Mouse (Mus musculus) limb, embryonic 12.5 days (tissue): Measurements from ENCODE around the gene 6430550D23Rik. TPM values are rescaled to one million over a fixed set of nuclear protein-coding genes. Genes with fewer than 3 reads are reported as not detected.

ENCODE experiments used
- ATAC-seq: fragments of 200-750 bp; cut with Nextera tagmentation; 2 replicates; pipeline ENCODE4 v1.8.0; 2017; ENCODE audit warnings: low read depth, moderate TSS enrichment; ENCODE audit not compliant: insufficient number of reproducible peaks, insufficient read depth, low FRiP score, low TSS enrichment
- H3K27ac ChIP-seq: fragments of 300-500 bp; sonication (generic); 2 replicates; pipeline ENCODE4 v1.5.1; 2016; ENCODE audit warnings: mild to moderate bottlenecking, moderate library complexity
- H3K27me3 ChIP-seq: fragments of 300-500 bp; sonication (generic); 2 replicates; pipeline ENCODE4 v1.6.1; 2016; ENCODE audit warnings: mild to moderate bottlenecking, moderate library complexity
- H3K36me3 ChIP-seq: fragments of 300-500 bp; sonication (generic); 2 replicates; pipeline ENCODE4 v1.6.1; 2016; ENCODE audit warnings: mild to moderate bottlenecking, moderate library complexity
- H3K4me1 ChIP-seq: fragments of 300-500 bp; sonication (generic); replicated peaks from 2 replicates; pipeline ENCODE4 v1.6.1; 2016
- H3K4me2 ChIP-seq: fragments of 300-500 bp; sonication (generic); 2 replicates; pipeline ENCODE4 v1.6.1; 2016; ENCODE audit warnings: mild to moderate bottlenecking, moderate library complexity
- H3K4me3 ChIP-seq: fragments of 300-500 bp; sonication (generic); replicated peaks from 2 replicates; pipeline ENCODE4 v1.5.1; 2016; ENCODE audit warnings: mild to moderate bottlenecking
- H3K9ac ChIP-seq: fragments of 300-500 bp; sonication (generic); replicated peaks from 2 replicates; pipeline ENCODE4 v1.6.1; 2016; ENCODE audit warnings: mild to moderate bottlenecking, moderate library complexity
- H3K9me3 ChIP-seq: fragments of 300-500 bp; sonication (generic); 2 replicates; pipeline ENCODE4 v1.6.1; 2016; ENCODE audit warnings: mild to moderate bottlenecking, moderate library complexity
- WGBS: fragments of 180-500 bp; shearing (Covaris S2); methylation state at CpG from one replicate; pipeline ENCODE4 v1.1.7; 2016; 5-methylcytosine and 5-hydroxymethylcytosine counted together
- polyA plus RNA-seq: library from polyadenylated mRNA; unstranded; fragments of >200 nt; fragmentation: Nextera tagmentation; extraction: Ambion mirVana; gene quantifications from 2 replicates; pipeline ENCODE4 v1.2.1, GENCODE M21; 2016

The 6430550D23Rik gene
- polyA plus RNA-seq, 1 experiment from 2014 or later = 1.5 TPM

DNA sequence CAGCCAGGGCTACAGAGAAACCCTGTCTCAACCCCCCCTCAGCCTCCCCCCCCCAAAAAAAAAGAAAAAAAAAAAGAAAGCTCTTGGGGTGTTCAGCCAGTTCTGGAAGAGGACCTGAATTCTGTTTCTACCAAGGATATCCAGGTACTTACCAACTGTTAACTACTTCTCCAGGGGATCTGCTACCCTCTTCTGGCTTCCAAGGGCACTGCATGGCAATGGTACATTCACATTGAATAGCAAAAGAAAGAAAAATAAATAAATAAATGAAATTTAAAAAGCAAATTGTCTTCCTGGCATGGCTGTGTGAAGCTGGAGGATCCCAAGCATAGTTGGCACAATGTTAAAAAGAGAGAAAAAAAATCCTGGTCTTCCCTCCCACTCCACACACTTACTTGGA, 55.8 kb downstream of the 6430550D23Rik start:
- no peak for ATAC-seq
- no peak overlapping the region for H3K9ac ChIP-seq
- no peak overlapping the region for H3K27ac ChIP-seq
- no peaks in the 10 kb centered on the region for H3K36me3 ChIP-seq
- H3K27me3 ChIP-seq = 0 out of 2 replicates have a peak, but pooled peaks cover 4% of the 10 kb centered on the region
- H3K4me1 ChIP-seq = peaks cover 23% of the 10 kb centered on the region
- H3K9me3 ChIP-seq = no peaks in the 10 kb centered on the region
- no peak overlapping the region for H3K4me2 ChIP-seq
- H3K4me3 ChIP-seq = no peak overlapping the region

DNA sequence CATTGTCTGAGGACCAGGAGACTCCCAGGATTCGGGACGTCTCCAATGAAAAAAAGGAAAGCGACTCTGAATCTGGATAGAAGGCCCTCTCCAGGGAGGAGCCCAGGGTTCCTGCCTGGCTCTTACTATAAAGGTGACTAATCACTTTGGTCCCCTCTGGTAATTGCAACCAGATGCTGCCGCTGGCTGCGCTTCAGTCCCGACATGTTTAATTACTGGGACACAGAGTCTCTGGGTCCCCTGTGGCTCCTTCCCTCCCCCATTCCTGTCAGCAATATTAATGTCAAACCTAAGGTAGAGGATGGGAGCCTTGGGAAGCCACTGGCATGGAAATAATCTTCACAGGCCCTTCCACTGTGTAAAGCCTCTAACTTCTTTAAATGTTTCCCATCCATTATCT, 58.4 kb downstream of the 6430550D23Rik start:
- peak overlapping the region; percentile 30; the same call in 1 of the 2 replicates for H3K4me2 ChIP-seq
- ATAC-seq = no peak

DNA sequence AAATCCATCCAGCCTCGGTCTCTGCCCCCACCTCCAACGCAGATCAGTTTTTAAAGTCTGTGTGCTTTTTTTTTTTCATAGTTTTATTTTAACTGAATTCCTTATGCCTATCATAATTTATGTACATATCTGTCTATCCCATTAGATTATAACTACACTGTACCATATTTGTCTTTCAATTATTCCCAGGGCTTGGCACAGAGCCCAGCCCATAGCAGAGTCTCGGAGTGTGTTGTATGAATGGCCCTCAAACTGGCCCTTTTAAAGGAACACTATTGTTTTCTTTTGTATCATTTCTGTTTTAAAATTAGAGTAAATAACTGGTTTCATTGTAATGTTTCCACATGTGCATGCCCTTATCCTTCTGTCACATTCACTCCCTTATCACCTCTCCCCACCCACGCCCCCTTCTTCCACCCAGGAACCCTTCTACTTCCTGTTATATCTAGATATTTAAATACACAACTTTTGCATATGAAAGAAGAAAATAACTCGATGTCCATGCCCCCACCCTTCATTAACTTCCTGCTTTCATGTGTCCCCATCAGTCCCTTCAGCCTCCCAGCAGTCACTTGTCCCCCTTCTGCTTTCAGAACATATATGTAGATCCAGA, 60.3 kb downstream of the 6430550D23Rik start:
- Histone ChIP-seq H3K4me1 (peaks cover 66% of the 10 kb centered on the region), H3K4me3 (no peak overlapping the region), H3K9me3 (no peaks in the 10 kb centered on the region), H3K27me3 (no peaks in the 10 kb centered on the region; the same call in 1 of the 2 replicates), H3K27ac (no peak overlapping the region), H3K9ac (no peak overlapping the region), H3K36me3 (no peaks in the 10 kb centered on the region), H3K4me2 (no peak overlapping the region)
- WGBS = 72% methylated on average over 5 of the region's 5 CpGs
- no peak for ATAC-seq

More for the DNA sequence above, 58.4 kb downstream of the 6430550D23Rik start:
- H3K9ac ChIP-seq = no peak overlapping the region; the same call in 1 of the 2 replicates
- peak overlapping the region; percentile 62; the same call in 1 of the 2 replicates for H3K27ac ChIP-seq
- no peaks in the 10 kb centered on the region for H3K36me3 ChIP-seq
- H3K9me3 ChIP-seq = no peaks in the 10 kb centered on the region
- H3K4me1 ChIP-seq = peaks cover 47% of the 10 kb centered on the region
- H3K27me3 ChIP-seq = peaks cover 4% of the 10 kb centered on the region; the same call in 1 of the 2 replicates
- H3K4me3 ChIP-seq = no peak overlapping the region
- 5% methylated on average over 6 of the region's 6 CpGs for WGBS

DNA sequence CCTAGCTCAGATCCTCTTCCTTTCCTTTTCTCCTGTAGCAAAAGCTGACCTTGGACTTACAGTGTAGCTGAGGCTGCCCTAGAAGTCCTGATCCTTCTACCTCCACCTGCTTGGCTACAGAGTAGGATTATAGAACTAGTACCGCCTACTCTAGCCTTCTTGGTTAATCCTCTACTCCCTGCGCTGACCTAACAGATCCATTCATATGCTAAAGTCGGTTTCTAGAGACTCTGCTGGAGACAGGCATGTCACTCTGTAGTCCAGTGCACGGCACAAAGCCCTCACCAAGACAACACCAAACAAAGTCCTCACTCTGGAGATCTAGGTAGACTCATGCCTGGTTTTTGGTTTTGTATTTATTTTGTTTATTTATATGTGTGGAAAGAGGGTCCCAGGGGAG, 61.3 kb downstream of the 6430550D23Rik start:
- Histone ChIP-seq H3K27me3 (no peaks in the 10 kb centered on the region; the same call in 1 of the 2 replicates), H3K27ac (no peak overlapping the region), H3K9me3 (no peaks in the 10 kb centered on the region), H3K9ac (no peak overlapping the region), H3K36me3 (peaks cover 10% of the 10 kb centered on the region), H3K4me1 (peaks cover 76% of the 10 kb centered on the region), H3K4me2 (no peak overlapping the region), H3K4me3 (no peak overlapping the region)
- 36% methylated on average over 4 of the region's 4 CpGs for WGBS
- no peak for ATAC-seq

DNA sequence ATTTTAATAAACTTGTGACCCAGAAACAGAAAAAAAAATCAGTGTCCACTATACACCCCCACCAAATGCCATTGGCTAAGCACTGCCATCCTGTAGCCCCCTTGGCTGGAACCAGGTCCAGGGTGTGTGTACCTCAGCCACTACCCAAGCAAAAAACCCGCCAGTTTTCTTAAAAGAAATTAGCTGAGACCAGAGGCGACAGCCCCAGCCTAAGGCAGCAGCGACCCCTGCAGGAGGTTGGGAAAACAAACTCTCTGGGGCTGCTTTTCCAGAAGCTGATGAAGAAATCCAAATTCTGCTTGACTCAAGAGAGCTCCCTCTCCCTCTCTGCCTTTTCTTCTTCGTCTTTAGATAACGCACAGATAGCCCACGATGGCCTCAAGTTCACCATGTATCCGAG, 61.7 kb downstream of the 6430550D23Rik start:
- Histone ChIP-seq H3K4me2 (0 out of 2 replicates have a peak overlapping the region, but pooled peaks have one; percentile 64), H3K4me3 (no peak overlapping the region), H3K27me3 (no peaks in the 10 kb centered on the region; the same call in 1 of the 2 replicates), H3K27ac (peak overlapping the region; percentile 94), H3K4me1 (peaks cover 80% of the 10 kb centered on the region), H3K9me3 (no peaks in the 10 kb centered on the region), H3K36me3 (peaks cover 14% of the 10 kb centered on the region), H3K9ac (no peak overlapping the region)
- ATAC-seq = 0 out of 2 replicates have a peak, but pooled peaks have one; percentile 17
- 3% methylated on average over 7 of the region's 7 CpGs for WGBS

DNA sequence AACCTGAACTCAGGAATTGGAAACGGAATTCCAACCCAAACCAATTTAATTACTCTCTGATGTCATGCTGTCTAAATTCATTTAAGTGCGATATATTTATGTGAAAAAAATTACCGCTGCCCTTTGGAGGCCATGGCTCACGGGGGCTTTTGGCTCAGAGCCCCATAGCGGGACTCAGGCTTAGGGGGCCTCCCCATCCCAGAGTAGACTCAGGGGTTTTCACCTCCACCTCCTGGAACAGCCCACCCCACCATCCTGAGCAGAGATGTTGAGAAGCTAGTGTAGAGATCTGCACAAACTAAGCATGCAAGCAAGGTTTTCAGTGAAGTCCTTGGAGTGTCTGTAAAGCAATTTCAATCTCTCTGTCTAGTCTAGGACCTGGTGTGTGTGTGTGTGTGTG, 62.2 kb downstream of the 6430550D23Rik start:
- peak; percentile 54 for ATAC-seq
- Histone ChIP-seq H3K4me2 (peak overlapping the region; percentile 64), H3K4me1 (peaks cover 82% of the 10 kb centered on the region), H3K4me3 (no peak overlapping the region), H3K9ac (no peak overlapping the region), H3K9me3 (no peaks in the 10 kb centered on the region), H3K27ac (peak overlapping the region; percentile 94), H3K36me3 (peaks cover 19% of the 10 kb centered on the region), H3K27me3 (no peaks in the 10 kb centered on the region; the same call in 1 of the 2 replicates)
- 31% methylated on average over 5 of the region's 5 CpGs for WGBS

DNA sequence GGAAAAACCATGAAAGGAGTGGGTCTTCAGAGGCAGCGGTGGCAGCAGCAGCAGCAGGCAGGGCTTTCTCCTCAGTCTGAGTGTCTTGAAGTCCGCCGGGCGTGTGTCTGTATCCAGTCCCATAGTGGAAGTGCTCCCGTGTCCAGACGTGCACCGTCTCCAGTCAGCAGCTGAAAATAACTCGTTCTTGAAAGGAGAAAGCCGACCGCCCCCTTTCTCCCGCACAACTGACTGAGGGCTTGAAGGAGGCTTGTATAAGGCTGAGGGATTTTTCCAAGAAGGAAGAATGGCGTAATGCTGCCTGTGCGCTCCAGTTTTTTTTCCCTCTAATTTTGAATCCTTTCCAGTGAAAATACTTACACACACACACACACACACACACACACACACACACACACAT, 62.7 kb downstream of the 6430550D23Rik start, which contains the start of gene Gdf5:
Gene Gdf5, minus strand, starts transcription at position 244 of the 400 bp plus-strand sequence.
- 25% methylated on average over 13 of the region's 13 CpGs for WGBS
- peak within 1 kb of the TSS; percentile 64 for H3K9ac ChIP-seq
- H3K4me3 ChIP-seq = peak within 1 kb of the TSS; percentile 46
- H3K27me3 ChIP-seq = no peaks in the 10 kb centered on the region; the same call in 1 of the 2 replicates
- no peaks in the 10 kb centered on the region for H3K9me3 ChIP-seq
- ATAC-seq = 0 out of 2 replicates have a peak, but pooled peaks have one; percentile 7
- H3K4me2 ChIP-seq = peak within 1 kb of the TSS; percentile 64
- peaks cover 23% of the 10 kb centered on the region for H3K36me3 ChIP-seq
- H3K27ac ChIP-seq = peak within 1 kb of the TSS; percentile 94
- H3K4me1 ChIP-seq = peaks cover 82% of the 10 kb centered on the region

DNA sequence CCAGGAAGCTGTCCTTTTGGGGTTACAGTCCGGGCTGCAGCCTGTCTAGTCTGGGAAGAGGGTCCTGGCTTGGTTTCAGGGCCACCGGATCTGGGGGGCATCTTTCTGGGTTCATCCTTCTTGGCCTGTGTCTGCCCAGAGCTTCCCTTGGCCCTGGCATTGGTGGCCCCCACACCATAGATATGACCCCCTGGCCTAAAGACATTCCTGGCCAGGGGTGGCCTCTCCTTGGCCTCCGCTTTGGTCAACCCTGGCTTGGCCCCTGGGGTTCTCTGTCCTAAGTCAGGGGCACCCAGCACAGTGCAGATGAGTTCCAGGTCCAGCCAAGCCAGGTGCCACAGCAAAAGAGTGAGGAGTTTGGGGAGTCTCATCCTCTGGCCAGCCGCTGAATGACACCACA, 63.1 kb downstream of the 6430550D23Rik start:
- 66% methylated on average over 4 of the region's 4 CpGs for WGBS
- peaks cover 82% of the 10 kb centered on the region for H3K4me1 ChIP-seq

DNA sequence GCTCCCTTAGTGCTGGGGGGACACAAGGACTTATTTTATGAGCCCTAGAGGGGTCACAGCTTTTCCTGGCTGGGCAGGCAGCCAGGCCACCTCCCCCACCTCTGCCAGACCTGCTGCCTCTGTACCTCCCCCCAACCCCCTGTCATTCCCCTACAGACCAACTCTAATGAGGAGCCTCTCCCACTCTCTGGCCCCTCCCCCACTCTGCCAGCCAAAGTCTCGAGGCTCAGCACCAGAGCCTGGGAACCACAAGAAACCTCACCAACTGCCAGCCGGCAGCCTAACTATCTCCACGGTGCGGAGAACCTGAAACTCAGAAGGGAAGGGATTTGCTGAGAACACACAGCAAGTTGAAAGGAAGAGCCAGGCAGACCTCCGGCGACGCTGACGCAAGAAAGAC, 64.3 kb downstream of the 6430550D23Rik start:
- no peaks in the 10 kb centered on the region for H3K9me3 ChIP-seq
- H3K4me3 ChIP-seq = peak overlapping the region; percentile 46
- H3K4me2 ChIP-seq = peak overlapping the region; percentile 64
- H3K36me3 ChIP-seq = peaks cover 40% of the 10 kb centered on the region
- peaks cover 73% of the 10 kb centered on the region for H3K4me1 ChIP-seq
- 0% methylated on average over 8 of the region's 8 CpGs for WGBS
- ATAC-seq = peak; percentile 74
- peak overlapping the region; percentile 94 for H3K27ac ChIP-seq
- H3K27me3 ChIP-seq = no peaks in the 10 kb centered on the region; the same call in 1 of the 2 replicates
- H3K9ac ChIP-seq = peak overlapping the region; percentile 64

More for the DNA sequence above, 63.1 kb downstream of the 6430550D23Rik start:
- H3K27me3 ChIP-seq = no peaks in the 10 kb centered on the region; the same call in 1 of the 2 replicates
- H3K9ac ChIP-seq = peak overlapping the region; percentile 64
- ATAC-seq = no peak
- H3K27ac ChIP-seq = peak overlapping the region; percentile 94
- H3K4me2 ChIP-seq = peak overlapping the region; percentile 64
- H3K4me3 ChIP-seq = peak overlapping the region; percentile 46
- no peaks in the 10 kb centered on the region for H3K9me3 ChIP-seq
- H3K36me3 ChIP-seq = peaks cover 28% of the 10 kb centered on the region

DNA sequence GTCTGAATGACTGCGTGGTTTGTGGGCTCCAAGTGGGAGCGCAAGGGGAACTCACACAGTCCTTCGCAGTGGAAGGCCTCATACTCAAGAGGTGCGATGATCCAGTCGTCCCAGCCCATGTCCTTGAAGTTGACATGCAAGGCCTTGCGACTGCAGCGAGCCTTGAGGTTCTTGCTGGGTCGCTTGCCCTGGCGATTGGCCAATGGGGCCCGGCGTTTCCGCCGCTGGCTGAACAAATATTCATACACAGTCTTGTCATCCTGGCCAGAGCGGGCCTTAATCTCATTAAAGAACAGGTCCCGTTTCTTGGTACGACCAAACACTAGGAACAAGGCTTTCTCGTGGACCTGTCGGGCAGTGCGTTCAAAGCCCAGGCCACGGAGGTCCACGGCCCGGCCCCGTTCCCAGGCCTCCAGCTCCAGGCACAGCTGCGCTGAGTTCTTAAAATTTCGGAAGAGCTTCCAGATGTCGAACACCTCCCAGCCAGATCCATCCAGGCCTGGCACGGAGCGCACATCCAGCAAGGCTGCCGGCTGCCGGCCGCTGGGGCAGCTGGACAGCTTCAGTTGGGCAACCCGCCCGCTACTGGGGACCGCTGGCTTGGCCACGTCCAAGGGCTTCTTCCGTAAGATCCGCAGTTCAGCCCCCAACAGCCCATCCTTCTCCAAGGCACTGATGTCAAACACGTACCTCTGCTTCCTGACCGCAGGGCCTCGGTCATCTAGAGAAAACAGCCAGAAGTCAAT, 65.9 kb downstream of the 6430550D23Rik start:
- Histone ChIP-seq H3K27me3 (no peaks in the 10 kb centered on the region; the same call in 1 of the 2 replicates), H3K4me2 (peak overlapping the region; percentile 64), H3K9me3 (no peaks in the 10 kb centered on the region), H3K4me3 (peak overlapping the region; percentile 46), H3K36me3 (peaks cover 52% of the 10 kb centered on the region), H3K4me1 (peaks cover 64% of the 10 kb centered on the region), H3K9ac (no peak overlapping the region), H3K27ac (peak overlapping the region; percentile 70)
- WGBS = 79% methylated on average over 40 of the region's 40 CpGs
- ATAC-seq = no peak

DNA sequence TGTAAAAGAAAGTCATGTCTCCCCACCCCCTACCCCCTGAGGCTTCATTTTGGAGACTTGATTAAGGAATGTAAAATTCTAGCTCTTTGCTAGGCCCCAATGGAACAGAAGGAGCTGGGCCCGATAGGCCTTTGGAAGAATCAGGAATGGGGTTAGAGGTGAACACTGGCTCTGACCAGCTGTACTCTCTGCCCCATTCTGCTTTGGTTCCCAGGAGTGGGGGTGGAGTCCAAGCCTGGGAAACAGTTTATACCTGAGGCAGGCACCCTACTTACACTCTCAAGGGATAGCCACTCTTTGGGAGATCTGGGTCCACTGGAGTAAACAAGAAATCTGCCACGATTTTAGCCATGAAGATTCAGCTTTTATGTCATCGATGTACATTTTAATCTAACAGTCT, 67.1 kb downstream of the 6430550D23Rik start, which contains the start of gene Gm15557:
Gene Gm15557, plus strand, starts transcription at position 48 of the 400 bp plus-strand sequence.
- Histone ChIP-seq H3K9me3 (no peaks in the 10 kb centered on the region), H3K4me3 (0 out of 2 replicates have a peak within 1 kb of the TSS, but pooled peaks have one; percentile 46), H3K36me3 (peaks cover 52% of the 10 kb centered on the region), H3K9ac (no peak within 1 kb of the TSS), H3K4me2 (peak within 1 kb of the TSS; percentile 64), H3K27me3 (no peaks in the 10 kb centered on the region), H3K27ac (peak within 1 kb of the TSS; percentile 70; the same call in 1 of the 2 replicates), H3K4me1 (peaks cover 54% of the 10 kb centered on the region)
- 85% methylated on average over 3 of the region's 3 CpGs for WGBS
- no peak for ATAC-seq
